Mouse (Mus musculus): ENCODE results near the gene Fkbp15. TPM values are rescaled to one million over a fixed set of nuclear protein-coding genes. Genes with fewer than 3 reads are reported as not detected.

Gene Fkbp15
- polyA plus RNA-seq, 1 experiment from 2014 or later: 18.9 TPM

DNA sequence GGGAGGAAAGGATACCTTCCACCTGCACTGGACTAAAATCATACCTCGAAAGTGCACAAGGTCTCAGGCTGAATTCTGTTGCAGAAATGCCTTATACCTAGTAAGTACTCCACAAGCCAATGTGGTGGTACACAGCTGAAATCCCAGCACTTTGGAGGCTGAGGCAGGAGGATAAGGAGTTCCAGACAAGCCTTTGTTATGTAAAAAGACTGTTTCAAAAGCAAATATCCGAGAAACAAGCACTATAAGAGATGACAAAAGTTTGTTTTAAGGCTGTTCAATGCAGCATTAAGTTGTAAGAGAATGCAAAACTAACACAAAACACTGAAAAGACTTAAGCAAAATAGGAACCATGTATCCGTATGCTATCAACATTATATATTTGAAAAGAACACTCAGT lies 45.8 kb downstream of the Fkbp15 start:
- Histone ChIP-seq H3K4me1 (ENCODE audit: control insufficient read depth, insufficient read depth, low read length) (no peaks in the 10 kb centered on the region), H3K4me3 (ENCODE audit: low read length) (no peak overlapping the region), H3K4me2 (ENCODE audit: low read depth, low read length) (no peak overlapping the region), H3K36me3 (ENCODE audit: control insufficient read depth, insufficient read depth) (peaks cover 38% of the 10 kb centered on the region), H3K9me3 (replicated peaks; ENCODE audit: control insufficient read depth, low read length) (no peaks in the 10 kb centered on the region), H3K27ac (ENCODE audit: low read length) (no peak overlapping the region), H3K9ac (ENCODE audit: low read length) (no peak overlapping the region), H3K27me3 (ENCODE audit: control insufficient read depth, insufficient read depth, low read length) (no peaks in the 10 kb centered on the region)
- ATAC-seq (replicated peaks; ENCODE audit: extremely low read depth, insufficient read depth, low FRiP score): no peak
- WGBS: 87% methylated on average over 3 of the region's 3 CpGs

GRCm38 (mm10) chr4:62313641-62314211 lies 46.6 kb downstream of the Fkbp15 start:
- Histone ChIP-seq H3K4me1 (ENCODE audit: control insufficient read depth, insufficient read depth, low read length) (no peaks in the 10 kb centered on the region), H3K4me2 (ENCODE audit: low read depth, low read length) (no peak overlapping the region), H3K27ac (ENCODE audit: low read length) (no peak overlapping the region), H3K4me3 (ENCODE audit: low read length) (no peak overlapping the region), H3K9me3 (replicated peaks; ENCODE audit: control insufficient read depth, low read length) (no peaks in the 10 kb centered on the region), H3K27me3 (ENCODE audit: control insufficient read depth, insufficient read depth, low read length) (no peaks in the 10 kb centered on the region), H3K9ac (ENCODE audit: low read length) (no peak overlapping the region), H3K36me3 (ENCODE audit: control insufficient read depth, insufficient read depth) (peaks cover 35% of the 10 kb centered on the region)
- 82% methylated on average over 9 of the region's 9 CpGs for WGBS
- no peak for ATAC-seq (replicated peaks; ENCODE audit: extremely low read depth, insufficient read depth, low FRiP score)

DNA sequence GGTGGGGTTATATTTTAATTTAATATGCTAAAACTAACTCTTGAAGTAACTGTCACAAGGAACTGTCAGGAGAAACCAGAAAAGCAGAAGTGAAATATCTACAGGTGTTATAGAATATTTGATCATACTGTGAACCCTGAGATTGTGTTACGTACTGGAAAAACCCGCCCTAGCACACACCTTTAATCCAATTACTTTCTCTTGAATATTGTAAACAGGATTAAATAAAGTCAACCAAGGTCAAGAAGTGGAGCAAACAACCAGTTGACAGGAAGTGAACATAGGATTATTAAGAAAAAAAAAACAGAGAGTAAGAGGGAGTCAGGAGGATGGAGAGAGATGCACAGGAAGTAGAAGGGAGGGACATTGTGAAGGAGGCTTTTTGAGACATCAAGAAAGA lies 47.5 kb downstream of the Fkbp15 start:
- Histone ChIP-seq H3K27me3 (ENCODE audit: control insufficient read depth, insufficient read depth, low read length) (no peaks in the 10 kb centered on the region), H3K4me2 (ENCODE audit: low read depth, low read length) (no peak overlapping the region), H3K9me3 (replicated peaks; ENCODE audit: control insufficient read depth, low read length) (no peaks in the 10 kb centered on the region), H3K36me3 (ENCODE audit: control insufficient read depth, insufficient read depth) (peaks cover 33% of the 10 kb centered on the region), H3K27ac (ENCODE audit: low read length) (no peak overlapping the region), H3K4me1 (ENCODE audit: control insufficient read depth, insufficient read depth, low read length) (no peaks in the 10 kb centered on the region), H3K9ac (ENCODE audit: low read length) (no peak overlapping the region), H3K4me3 (ENCODE audit: low read length) (no peak overlapping the region)
- WGBS: 93% methylated on average over 2 of the region's 2 CpGs
- no peak for ATAC-seq (replicated peaks; ENCODE audit: extremely low read depth, insufficient read depth, low FRiP score)

DNA sequence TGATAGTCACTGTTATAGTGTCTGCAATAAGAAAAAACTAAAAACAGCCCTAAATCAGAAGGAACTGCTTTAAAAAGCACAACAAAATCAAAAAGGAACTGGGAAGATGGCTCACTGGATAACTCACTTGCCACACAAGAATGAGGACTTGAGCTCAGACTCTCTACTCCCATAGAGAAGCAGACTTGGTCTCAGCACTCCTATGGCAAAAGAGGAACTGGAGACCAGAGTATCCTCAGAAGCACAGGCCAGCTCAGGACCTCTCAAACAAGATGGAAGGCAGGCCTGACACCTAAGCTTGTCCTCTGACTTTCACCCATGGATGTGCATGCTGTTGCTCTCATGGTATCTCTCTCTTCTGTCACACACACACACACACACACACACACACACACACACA lies 51.9 kb downstream of the Fkbp15 start:
- no peaks in the 10 kb centered on the region for H3K27me3 ChIP-seq (ENCODE audit: control insufficient read depth, insufficient read depth, low read length)
- no peak overlapping the region for H3K4me2 ChIP-seq (ENCODE audit: low read depth, low read length)
- peaks cover 48% of the 10 kb centered on the region for H3K36me3 ChIP-seq (ENCODE audit: control insufficient read depth, insufficient read depth)
- no peaks in the 10 kb centered on the region for H3K4me1 ChIP-seq (ENCODE audit: control insufficient read depth, insufficient read depth, low read length)
- no peak overlapping the region for H3K9ac ChIP-seq (ENCODE audit: low read length)
- H3K4me3 ChIP-seq (ENCODE audit: low read length): no peak overlapping the region
- H3K27ac ChIP-seq (ENCODE audit: low read length): no peak overlapping the region
- no peak for ATAC-seq (replicated peaks; ENCODE audit: extremely low read depth, insufficient read depth, low FRiP score)
- no peaks in the 10 kb centered on the region for H3K9me3 ChIP-seq (replicated peaks; ENCODE audit: control insufficient read depth, low read length)

DNA sequence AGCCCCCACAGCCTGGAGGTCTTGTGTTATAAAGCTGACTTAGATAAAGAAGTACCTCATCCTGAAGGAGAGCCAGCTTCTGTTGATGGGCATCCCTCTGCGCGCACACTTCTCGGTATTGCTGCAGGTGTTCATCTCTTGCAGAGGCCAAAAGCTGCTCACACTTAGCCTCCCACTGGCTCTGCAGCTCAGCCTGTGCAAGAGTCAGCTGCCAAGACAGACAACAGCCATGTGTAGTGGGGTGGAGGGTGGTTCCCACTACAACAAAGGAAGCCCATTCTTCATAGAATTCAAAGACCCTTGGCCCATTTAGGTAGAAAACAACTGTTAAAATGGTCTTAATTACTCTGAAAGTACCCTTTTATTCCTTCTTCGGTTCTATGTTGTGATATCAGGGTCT lies 53.5 kb downstream of the Fkbp15 start:
- no peak for ATAC-seq (replicated peaks; ENCODE audit: extremely low read depth, insufficient read depth, low FRiP score)
- peaks cover 53% of the 10 kb centered on the region for H3K36me3 ChIP-seq (ENCODE audit: control insufficient read depth, insufficient read depth)
- H3K27me3 ChIP-seq (ENCODE audit: control insufficient read depth, insufficient read depth, low read length): no peaks in the 10 kb centered on the region
- 87% methylated on average over 4 of the region's 4 CpGs for WGBS
- H3K4me3 ChIP-seq (ENCODE audit: low read length): no peak overlapping the region
- H3K4me1 ChIP-seq (ENCODE audit: control insufficient read depth, insufficient read depth, low read length): no peaks in the 10 kb centered on the region
- H3K27ac ChIP-seq (ENCODE audit: low read length): no peak overlapping the region
- H3K9me3 ChIP-seq (replicated peaks; ENCODE audit: control insufficient read depth, low read length): no peaks in the 10 kb centered on the region
- no peak overlapping the region for H3K9ac ChIP-seq (ENCODE audit: low read length)
- no peak overlapping the region for H3K4me2 ChIP-seq (ENCODE audit: low read depth, low read length)

GRCm38 (mm10) chr4:62306301-62306700 lies 54.0 kb downstream of the Fkbp15 start:
- no peaks in the 10 kb centered on the region for H3K27me3 ChIP-seq (ENCODE audit: control insufficient read depth, insufficient read depth, low read length)
- no peaks in the 10 kb centered on the region for H3K9me3 ChIP-seq (replicated peaks; ENCODE audit: control insufficient read depth, low read length)
- 78% methylated on average over 1 of the region's 1 CpGs for WGBS
- no peak overlapping the region for H3K27ac ChIP-seq (ENCODE audit: low read length)
- H3K4me3 ChIP-seq (ENCODE audit: low read length): no peak overlapping the region
- peaks cover 50% of the 10 kb centered on the region for H3K36me3 ChIP-seq (ENCODE audit: control insufficient read depth, insufficient read depth)
- no peak overlapping the region for H3K4me2 ChIP-seq (ENCODE audit: low read depth, low read length)
- no peak for ATAC-seq (replicated peaks; ENCODE audit: extremely low read depth, insufficient read depth, low FRiP score)
- H3K4me1 ChIP-seq (ENCODE audit: control insufficient read depth, insufficient read depth, low read length): no peaks in the 10 kb centered on the region
- H3K9ac ChIP-seq (ENCODE audit: low read length): no peak overlapping the region

DNA sequence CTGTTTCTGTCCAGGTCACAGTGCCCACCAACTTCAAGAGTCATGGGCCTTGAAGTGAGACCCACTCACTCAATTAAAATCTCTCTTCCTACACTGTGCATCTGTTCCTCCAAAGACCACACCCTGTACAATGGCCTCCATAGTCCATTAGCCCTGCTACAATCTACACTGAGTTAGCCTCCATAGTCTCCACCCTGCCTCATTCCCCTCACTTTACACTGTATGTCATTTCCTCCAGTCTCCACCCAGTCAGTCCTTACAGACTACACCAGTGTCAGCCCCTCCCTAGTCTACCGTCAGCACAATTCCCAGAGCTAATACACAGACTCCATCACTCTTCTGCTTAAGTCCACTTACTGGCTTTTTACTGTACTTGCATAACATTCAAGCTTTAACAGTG lies 57.1 kb downstream of the Fkbp15 start:
- H3K27ac ChIP-seq (ENCODE audit: low read length): no peak overlapping the region
- no peak overlapping the region for H3K4me2 ChIP-seq (ENCODE audit: low read depth, low read length)
- no peaks in the 10 kb centered on the region for H3K27me3 ChIP-seq (ENCODE audit: control insufficient read depth, insufficient read depth, low read length)
- H3K4me3 ChIP-seq (ENCODE audit: low read length): no peak overlapping the region
- 64% methylated on average over 1 of the region's 1 CpGs for whole genome bisulfite sequencing
- H3K36me3 ChIP-seq (ENCODE audit: control insufficient read depth, insufficient read depth): peaks cover 64% of the 10 kb centered on the region
- no peaks in the 10 kb centered on the region for H3K9me3 ChIP-seq (replicated peaks; ENCODE audit: control insufficient read depth, low read length)
- no peak overlapping the region for H3K9ac ChIP-seq (ENCODE audit: low read length)
- no peak for ATAC-seq (replicated peaks; ENCODE audit: extremely low read depth, insufficient read depth, low FRiP score)
- no peaks in the 10 kb centered on the region for H3K4me1 ChIP-seq (ENCODE audit: control insufficient read depth, insufficient read depth, low read length)

DNA sequence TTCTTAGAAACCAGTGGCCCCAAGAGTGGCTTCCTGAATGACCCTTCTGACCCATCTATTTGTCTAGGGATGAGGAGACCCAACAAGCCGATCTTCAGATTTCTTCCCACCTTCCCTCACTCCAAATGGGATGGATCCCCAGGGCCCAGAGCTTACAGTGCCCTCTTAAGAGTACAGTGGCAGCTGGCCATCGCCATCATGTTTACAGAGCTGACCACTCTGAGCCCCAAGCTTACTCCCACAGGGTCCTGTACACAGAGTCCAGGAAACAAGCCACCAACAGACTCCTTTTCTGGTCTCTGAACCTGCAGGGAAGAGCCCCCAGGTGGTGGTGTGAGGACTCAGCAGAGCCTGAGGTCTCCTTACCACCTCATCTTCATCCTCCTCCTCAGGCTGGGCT lies 57.6 kb downstream of the Fkbp15 start:
- Histone ChIP-seq H3K4me3 (ENCODE audit: low read length) (no peak overlapping the region), H3K4me1 (ENCODE audit: control insufficient read depth, insufficient read depth, low read length) (no peaks in the 10 kb centered on the region), H3K36me3 (ENCODE audit: control insufficient read depth, insufficient read depth) (peaks cover 63% of the 10 kb centered on the region), H3K27ac (ENCODE audit: low read length) (no peak overlapping the region), H3K27me3 (ENCODE audit: control insufficient read depth, insufficient read depth, low read length) (no peaks in the 10 kb centered on the region), H3K9ac (ENCODE audit: low read length) (no peak overlapping the region), H3K9me3 (replicated peaks; ENCODE audit: control insufficient read depth, low read length) (no peaks in the 10 kb centered on the region), H3K4me2 (ENCODE audit: low read depth, low read length) (no peak overlapping the region)
- no peak for ATAC-seq (replicated peaks; ENCODE audit: extremely low read depth, insufficient read depth, low FRiP score)
- 52% methylated on average over 2 of the region's 2 CpGs for WGBS

DNA sequence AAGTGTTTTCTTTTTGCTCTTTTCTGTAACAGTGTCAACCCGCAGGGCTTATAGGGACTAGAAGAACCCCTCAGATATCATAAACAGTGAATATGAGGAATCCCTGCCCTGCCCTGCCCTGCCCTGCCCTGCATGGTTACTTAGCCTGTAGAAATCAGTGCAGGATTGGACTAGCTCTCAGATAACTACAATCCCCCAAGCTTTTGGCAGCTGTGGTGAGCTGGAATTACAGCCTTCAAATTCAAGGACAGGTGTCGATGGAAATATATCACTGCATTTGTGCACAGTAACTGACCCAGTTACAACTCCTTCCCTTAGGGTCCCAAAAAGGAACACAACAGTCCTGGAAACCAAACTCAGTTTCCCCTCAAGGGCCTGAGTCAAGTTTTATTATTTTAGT lies 60.3 kb downstream of the Fkbp15 start:
- Histone ChIP-seq H3K4me1 (ENCODE audit: control insufficient read depth, insufficient read depth, low read length) (no peaks in the 10 kb centered on the region), H3K27me3 (ENCODE audit: control insufficient read depth, insufficient read depth, low read length) (no peaks in the 10 kb centered on the region), H3K9me3 (replicated peaks; ENCODE audit: control insufficient read depth, low read length) (no peaks in the 10 kb centered on the region), H3K4me2 (ENCODE audit: low read depth, low read length) (no peak overlapping the region), H3K27ac (ENCODE audit: low read length) (no peak overlapping the region), H3K36me3 (ENCODE audit: control insufficient read depth, insufficient read depth) (peaks cover 66% of the 10 kb centered on the region), H3K9ac (ENCODE audit: low read length) (no peak overlapping the region), H3K4me3 (ENCODE audit: low read length) (no peak overlapping the region)
- ATAC-seq (replicated peaks; ENCODE audit: extremely low read depth, insufficient read depth, low FRiP score): no peak
- 88% methylated on average over 2 of the region's 2 CpGs for WGBS
